Mouse (Mus musculus) E14TG2a.4 (cell line): ENCODE data around the gene Stx1b.

Source experiments
- CTCF ChIP-seq: conservative IDR thresholded peaks from 2 replicates; pipeline ENCODE4 v1.5.1; 2014; ENCODE audit warnings: low read length
- POU5F1 ChIP-seq: IDR thresholded peaks from 2 replicates; pipeline ENCODE4 v1.6.1; 2014; ENCODE audit warnings: low read length, borderline replicate concordance

- TF ChIP-seq CTCF (no peak), POU5F1 (no peak)
Observed at GRCm38 (mm10) chr7:127808821-127809220, 15.5 kb downstream of the Stx1b start.
